Mouse (Mus musculus): ENCODE data around the gene Col23a1. TPM values are rescaled to one million over a fixed set of nuclear protein-coding genes. Genes with fewer than 3 reads are reported as not detected.

The Col23a1 gene
- total RNA-seq, 1 experiment from 2014 or later, result 7.2 TPM

DNA sequence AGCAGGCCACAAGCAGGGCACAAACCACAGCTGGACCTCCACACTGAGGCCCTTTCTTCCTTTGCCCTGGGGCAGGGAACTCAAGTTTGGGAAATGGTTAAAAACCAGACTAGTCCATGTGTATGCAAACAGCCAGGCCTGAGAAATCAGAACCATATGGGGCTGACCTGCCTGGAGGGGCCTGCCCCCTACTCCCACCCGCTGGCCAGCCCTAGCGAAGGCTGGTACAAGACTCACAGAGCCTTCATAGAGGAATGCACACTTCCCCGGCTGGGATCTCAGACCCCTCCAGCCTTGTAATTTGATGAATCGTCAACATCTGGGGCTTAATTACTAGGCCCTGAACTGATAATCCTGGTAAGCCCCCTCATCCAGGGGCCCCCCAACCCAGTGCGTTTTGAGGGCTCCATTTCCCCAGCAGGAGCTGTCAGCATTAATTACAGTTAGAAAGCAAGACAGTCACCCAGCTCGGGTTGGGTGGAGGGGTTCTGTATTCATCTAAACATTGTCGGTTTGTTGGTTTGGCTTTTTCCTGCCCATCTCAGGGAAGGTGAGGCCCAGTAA is 253.8 kb downstream of the Col23a1 start:
- DNase-seq, result no peak

GRCm38 (mm10) chr11:51544413-51544812 is 254.7 kb downstream of the Col23a1 start:
- DNase-seq, result no peak

DNA sequence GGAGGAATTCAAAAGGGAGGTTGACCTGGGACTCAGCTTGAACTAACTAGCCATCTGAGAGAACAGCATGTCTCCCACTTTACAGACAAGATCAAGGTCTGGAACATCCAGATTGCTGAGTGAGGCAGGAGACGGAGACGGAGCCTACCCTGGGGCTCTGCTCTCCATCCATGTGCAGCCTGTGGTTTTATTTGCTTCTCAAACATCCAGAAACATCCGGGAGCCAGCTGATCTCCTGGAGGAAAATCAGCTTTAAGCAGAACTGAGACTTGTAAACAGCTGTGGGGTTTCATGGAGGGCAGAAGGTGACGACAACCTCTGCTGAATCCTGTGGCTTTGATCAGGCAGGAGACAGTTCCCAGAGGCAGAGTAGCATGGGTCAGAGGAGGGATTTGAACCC is 256.1 kb downstream of the Col23a1 start:
- DNase-seq, result no peak

DNA sequence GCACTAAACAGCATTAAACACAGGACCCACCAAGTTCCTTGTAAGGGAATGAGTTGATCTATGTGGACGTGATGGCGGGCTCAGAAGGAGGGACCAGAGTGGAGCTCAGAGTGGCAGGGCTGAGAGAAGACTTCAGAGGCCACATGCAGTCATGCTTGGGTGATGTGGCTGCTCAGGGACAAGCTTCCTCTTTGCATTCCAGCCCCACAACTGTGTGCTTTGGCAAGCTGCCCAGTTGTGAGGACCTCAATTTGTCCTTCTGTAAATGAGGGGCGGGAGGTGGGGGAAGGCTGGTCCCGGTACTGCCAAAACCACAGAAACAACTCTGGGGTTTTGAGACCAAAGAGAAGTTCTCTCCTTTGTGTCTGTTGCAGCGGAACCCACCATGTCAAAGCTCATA is 261.5 kb downstream of the Col23a1 start:
- DNase-seq, result peak; percentile 27

- no peak for DNase-seq
Measured at GRCm38 (mm10) chr11:51552091-51552490, 262.4 kb downstream of the Col23a1 start.

- no peak for DNase-seq
Measured at GRCm38 (mm10) chr11:51554590-51554989, 264.9 kb downstream of the Col23a1 start.

DNA sequence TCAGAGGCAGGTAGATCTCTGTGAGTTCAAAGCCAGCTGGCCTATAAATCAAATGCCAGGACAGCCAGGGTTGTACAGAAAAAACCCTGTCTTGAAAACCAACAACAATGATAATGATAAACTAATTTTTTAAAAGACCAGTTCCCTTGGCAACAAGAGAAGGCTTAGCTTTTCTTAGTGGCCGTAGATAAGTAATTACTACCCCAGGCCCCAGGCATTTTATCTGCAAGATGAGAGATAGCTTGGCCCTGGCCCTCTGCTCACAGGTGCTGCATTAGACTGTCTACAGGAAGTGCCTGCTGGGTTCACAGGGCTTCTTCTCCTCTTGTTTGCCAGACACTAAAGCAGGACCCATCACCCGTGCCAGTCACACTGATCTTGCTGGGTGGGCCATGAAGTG is 265.3 kb downstream of the Col23a1 start:
- DNase-seq, result no peak

- peak; percentile 49 for DNase-seq
Measured at GRCm38 (mm10) chr11:51563276-51563675, 273.6 kb downstream of the Col23a1 start.

DNA sequence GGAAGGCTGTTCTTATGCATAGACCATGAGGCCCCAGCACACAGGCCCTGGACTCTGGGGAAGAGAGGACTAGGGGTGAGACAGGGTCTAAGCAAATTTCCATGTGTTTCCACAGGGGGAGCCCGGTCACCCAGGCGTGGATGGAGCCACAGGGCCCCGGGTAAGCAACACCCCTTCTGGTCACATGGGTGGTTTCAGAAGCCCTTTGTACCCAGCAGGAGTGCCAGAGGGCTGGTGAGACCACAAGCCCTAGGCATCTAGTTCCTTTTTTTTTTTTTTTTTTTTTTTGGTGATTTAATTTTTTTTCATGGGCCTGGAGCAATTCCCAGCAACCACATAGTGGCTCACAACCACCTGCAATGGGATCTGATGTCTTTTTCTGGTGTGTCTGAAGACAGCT is 275.3 kb downstream of the Col23a1 start:
- DNase-seq, result no peak

- DNase-seq, result no peak
Measured at GRCm38 (mm10) chr11:51565951-51566350, 276.2 kb downstream of the Col23a1 start.

GRCm38 (mm10) chr11:51568801-51569200 is 279.1 kb downstream of the Col23a1 start:
- no peak for DNase-seq

DNA sequence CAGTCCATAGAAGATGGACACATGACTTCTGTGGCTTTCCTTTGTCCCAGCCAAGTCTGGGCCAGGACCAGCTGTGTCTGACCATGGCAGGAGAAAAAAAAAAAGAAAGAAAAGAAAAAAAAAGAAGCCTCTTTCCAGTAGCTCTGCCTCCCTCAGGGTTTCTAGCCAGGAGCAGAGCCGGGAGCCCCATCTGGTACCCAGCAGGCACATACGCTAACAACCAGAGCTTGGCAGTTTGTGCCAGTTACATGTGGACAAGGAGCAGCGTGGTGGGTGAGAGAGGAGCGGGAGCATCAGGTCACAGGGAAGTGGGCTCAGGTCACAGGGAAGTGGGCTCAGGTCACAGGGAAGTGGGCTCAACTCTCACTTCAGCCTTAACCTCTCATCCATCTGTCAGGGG is 286.7 kb downstream of the Col23a1 start:
- DNase-seq, result no peak

DNA sequence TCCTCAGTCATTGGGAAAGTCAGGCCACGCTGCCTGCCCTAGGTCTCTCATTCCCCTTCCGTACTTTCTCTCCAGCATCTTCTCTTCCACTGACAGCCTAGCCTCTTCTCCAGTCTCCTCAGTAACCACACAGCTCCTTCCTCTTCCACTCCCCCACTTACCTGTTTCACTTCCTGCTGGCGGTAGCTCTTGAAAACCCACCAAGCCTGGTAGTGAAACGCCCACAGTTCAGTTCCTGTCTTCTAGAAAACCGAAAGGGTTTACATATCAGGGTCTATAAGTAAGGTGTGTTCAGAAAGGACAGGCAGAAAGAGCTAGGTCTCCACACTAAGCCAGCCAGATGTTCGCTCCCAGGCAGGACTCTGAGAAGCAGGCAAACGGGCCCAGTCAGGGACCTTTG is 287.9 kb downstream of the Col23a1 start:
- DNase-seq, result no peak

DNA sequence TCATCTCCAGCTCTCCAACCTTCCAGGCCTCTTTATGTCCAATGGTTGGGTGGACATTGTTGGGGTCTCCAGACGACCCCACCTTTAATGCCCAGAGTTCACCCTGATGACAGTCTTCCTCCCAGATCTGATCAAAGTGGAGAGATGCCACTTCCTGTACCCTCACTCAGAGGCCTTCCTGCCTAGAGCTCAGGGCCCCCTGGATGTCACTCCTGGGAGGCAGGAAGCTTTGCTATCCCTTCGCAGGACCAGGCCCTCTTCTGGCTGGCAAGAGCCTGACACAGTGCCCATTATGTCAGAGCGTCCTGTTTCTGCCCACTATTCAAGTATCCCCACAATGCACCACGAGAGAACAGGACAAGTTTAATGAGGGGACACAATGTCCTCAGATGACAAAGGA is 289.3 kb downstream of the Col23a1 start:
- DNase-seq, result no peak

GRCm38 (mm10) chr11:51582713-51583112 is 293.0 kb downstream of the Col23a1 start:
- peak; percentile 93 for DNase-seq

DNA sequence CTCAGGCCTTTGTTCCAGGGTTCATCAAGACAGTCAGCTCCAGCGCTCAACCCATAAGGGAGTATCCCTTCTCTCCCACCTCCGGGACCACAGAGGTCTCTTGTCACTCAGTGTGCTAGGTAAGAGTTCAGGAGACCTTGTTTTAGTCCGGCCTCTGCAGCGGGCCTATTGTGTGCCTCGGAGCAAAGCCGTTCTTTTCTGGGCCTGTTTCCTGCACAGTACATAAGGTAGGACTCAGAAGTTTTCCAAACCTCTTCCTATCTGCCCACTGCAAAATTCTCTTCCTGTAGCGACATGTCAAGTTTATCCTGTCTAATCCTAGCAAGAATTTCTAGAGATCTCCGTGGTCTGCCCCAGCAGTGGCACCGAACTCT is 294.3 kb downstream of the Col23a1 start:
- DNase-seq, result peak; percentile 40

GRCm38 (mm10) chr11:51584431-51585248 is 294.9 kb downstream of the Col23a1 start, which contains the start of gene Phykpl:
TSS of gene Phykpl (plus strand) at chr11:51584757.
- peak; percentile 98 for DNase-seq

GRCm38 (mm10) chr11:51585608-51586252 is 296.0 kb downstream of the Col23a1 start:
- DNase-seq, result peak; percentile 29

DNA sequence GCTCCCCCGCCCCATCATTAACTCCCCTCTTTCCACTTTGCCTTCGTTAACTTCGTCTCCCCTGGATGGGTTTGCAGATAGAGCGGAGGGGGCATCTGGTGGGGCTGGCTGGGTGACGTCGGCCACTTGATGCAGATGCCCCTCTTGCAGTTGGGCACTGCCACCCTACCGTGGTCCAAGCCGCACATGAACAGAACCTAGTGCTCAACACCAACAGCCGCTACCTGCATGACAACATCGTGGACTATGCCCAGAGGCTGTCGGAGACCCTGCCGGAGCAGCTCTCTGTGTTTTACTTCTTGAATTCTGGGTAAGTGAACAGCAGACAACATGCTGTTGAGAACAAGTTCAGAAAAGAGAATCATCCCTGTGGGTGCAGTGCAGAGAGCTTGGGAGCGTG is 296.7 kb downstream of the Col23a1 start:
- no peak for DNase-seq

DNA sequence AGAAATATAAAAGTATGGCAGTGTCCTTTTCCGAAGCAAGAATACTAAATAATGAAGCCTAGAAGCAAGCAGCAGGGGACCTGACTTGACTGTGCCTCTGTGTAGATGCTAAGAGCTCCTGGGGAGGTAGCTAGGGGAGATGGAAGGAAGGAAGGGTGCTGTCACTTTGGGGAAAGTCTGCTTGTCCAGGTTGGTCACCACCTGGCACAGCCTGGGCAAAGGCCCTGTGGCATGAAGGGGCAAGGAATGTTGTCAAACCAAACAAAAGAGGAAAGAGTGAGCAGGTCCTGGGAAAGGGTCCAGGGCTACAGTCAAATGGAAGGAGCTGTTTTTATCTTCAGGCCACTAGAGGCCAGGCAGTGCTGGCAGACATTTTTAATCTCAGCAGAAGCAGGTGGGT is 297.3 kb downstream of the Col23a1 start:
- no peak for DNase-seq

GRCm38 (mm10) chr11:51588833-51589232 is 299.1 kb downstream of the Col23a1 start:
- DNase-seq, result no peak

DNA sequence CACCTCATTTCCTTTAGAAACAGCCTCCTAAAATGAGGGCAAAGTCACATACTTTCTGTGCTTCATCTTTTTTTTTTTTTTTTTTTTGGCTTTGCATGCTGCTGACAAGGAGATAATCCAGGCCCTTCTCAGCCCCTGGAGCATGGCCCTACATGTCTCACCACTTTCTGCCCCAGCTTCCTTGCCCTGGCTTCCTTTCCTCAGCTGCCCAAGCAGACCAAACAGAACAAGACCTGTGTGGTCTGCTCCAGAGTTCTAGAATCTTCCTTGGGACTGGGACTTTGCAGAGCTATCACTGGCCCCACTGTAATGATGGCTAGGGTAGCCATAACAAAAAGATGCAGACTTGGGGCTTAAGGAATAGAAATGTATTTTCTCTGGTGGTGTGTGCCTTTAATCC is 300.3 kb downstream of the Col23a1 start:
- no peak for DNase-seq

DNA sequence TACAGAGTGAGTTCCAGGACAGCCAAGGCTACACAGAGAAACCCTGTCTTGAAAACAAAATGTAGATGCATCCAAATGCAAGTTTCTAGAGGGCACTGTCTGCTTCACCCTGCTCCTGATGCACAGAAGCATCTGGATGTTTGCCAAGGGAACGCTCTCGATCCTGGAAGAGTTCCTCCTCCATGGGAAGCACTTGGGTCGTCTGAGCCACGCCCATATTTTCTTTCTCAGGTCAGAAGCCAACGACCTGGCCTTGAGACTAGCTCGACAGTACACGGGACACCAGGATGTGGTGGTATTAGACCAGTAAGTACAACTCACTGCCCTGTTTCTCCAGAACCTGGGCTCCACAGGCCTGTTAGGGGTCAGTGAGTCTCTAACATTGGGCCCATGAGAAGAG is 301.4 kb downstream of the Col23a1 start:
- peak; percentile 42 for DNase-seq

- no peak for DNase-seq
Measured at GRCm38 (mm10) chr11:51591915-51592314, 302.2 kb downstream of the Col23a1 start.
